Mouse (Mus musculus): Measurements from ENCODE around the gene Olfr285. TPM values are rescaled to one million over a fixed set of nuclear protein-coding genes. Genes with fewer than 3 reads are reported as not detected.

Olfr285 gene
- polyA plus RNA-seq (2014; fragmentation: Nextera tagmentation; extraction: Ambion mirVana), result not detected in 2 replicates

GRCm38 (mm10) chr15:98317177-98317724, at the start of gene Olfr285:
Olfr285 (minus strand) TSS chr15:98317353.
- no peaks in the 10 kb centered on the region for H3K27me3 ChIP-seq (replicated peaks; ENCODE audit: control insufficient read depth, insufficient read depth, low read length)
- H3K9me3 ChIP-seq (ENCODE audit: control insufficient read depth, low read length), result no peaks in the 10 kb centered on the region
- no peak within 1 kb of the TSS for H3K27ac ChIP-seq (ENCODE audit: low read depth, low read length)
- no peaks in the 10 kb centered on the region for H3K36me3 ChIP-seq (ENCODE audit: control insufficient read depth, insufficient read depth, low read length)
- H3K4me1 ChIP-seq (replicated peaks; ENCODE audit: control insufficient read depth, insufficient read depth, low read length), result no peaks in the 10 kb centered on the region
- DNase-seq (ENCODE audit: low spot score) (no peak), ATAC-seq (replicated peaks; ENCODE audit: low FRiP score) (no peak)
- no peak within 1 kb of the TSS for H3K9ac ChIP-seq (ENCODE audit: low read depth, low read length)
- WGBS, result 86% methylated on average over 5 of the region's 5 CpGs
- H3K4me2 ChIP-seq, result no peak within 1 kb of the TSS
- H3K4me3 ChIP-seq (ENCODE audit: low read depth, low read length), result no peak within 1 kb of the TSS

GRCm38 (mm10) chr15:98340887-98341286, 23.7 kb upstream of the Olfr285 start, which contains the start of gene Olfr284:
Olfr284 (minus strand) TSS chr15:98340987.
- Histone ChIP-seq H3K4me2 (no peak within 1 kb of the TSS), H3K9ac (ENCODE audit: low read depth, low read length) (no peak within 1 kb of the TSS), H3K27ac (ENCODE audit: low read depth, low read length) (no peak within 1 kb of the TSS), H3K4me1 (replicated peaks; ENCODE audit: control insufficient read depth, insufficient read depth, low read length) (no peaks in the 10 kb centered on the region), H3K27me3 (replicated peaks; ENCODE audit: control insufficient read depth, insufficient read depth, low read length) (no peaks in the 10 kb centered on the region), H3K36me3 (ENCODE audit: control insufficient read depth, insufficient read depth, low read length) (no peaks in the 10 kb centered on the region), H3K4me3 (ENCODE audit: low read depth, low read length) (no peak within 1 kb of the TSS), H3K9me3 (ENCODE audit: control insufficient read depth, low read length) (no peaks in the 10 kb centered on the region)
- WGBS, result 81% methylated on average over 8 of the region's 8 CpGs
- ATAC-seq (replicated peaks; ENCODE audit: low FRiP score), result no peak
- DNase-seq (ENCODE audit: low spot score), result no peak

GRCm38 (mm10) chr15:98315703-98316102, 1.4 kb downstream of the Olfr285 start:
- Histone ChIP-seq H3K4me1 (replicated peaks; ENCODE audit: control insufficient read depth, insufficient read depth, low read length) (no peaks in the 10 kb centered on the region), H3K9ac (ENCODE audit: low read depth, low read length) (no peak overlapping the region), H3K4me3 (ENCODE audit: low read depth, low read length) (no peak overlapping the region), H3K36me3 (ENCODE audit: control insufficient read depth, insufficient read depth, low read length) (no peaks in the 10 kb centered on the region), H3K27me3 (replicated peaks; ENCODE audit: control insufficient read depth, insufficient read depth, low read length) (no peaks in the 10 kb centered on the region), H3K27ac (ENCODE audit: low read depth, low read length) (no peak overlapping the region), H3K4me2 (no peak overlapping the region), H3K9me3 (ENCODE audit: control insufficient read depth, low read length) (no peaks in the 10 kb centered on the region)
- ATAC-seq (replicated peaks; ENCODE audit: low FRiP score) (no peak), DNase-seq (ENCODE audit: low spot score) (no peak)
- WGBS, result 46% methylated on average over 6 of the region's 6 CpGs

GRCm38 (mm10) chr15:98295628-98296551, 21.3 kb downstream of the Olfr285 start, which contains the start of gene Zfp641:
Zfp641 (minus strand) TSS chr15:98296161.
- H3K4me1 ChIP-seq (replicated peaks; ENCODE audit: control insufficient read depth, insufficient read depth, low read length), result 0 out of 2 replicates have a peak, but pooled peaks cover 2% of the 10 kb centered on the region
- no peaks in the 10 kb centered on the region for H3K9me3 ChIP-seq (ENCODE audit: control insufficient read depth, low read length)
- peak within 1 kb of the TSS; percentile 76 for H3K4me2 ChIP-seq
- peaks cover 20% of the 10 kb centered on the region for H3K27me3 ChIP-seq (replicated peaks; ENCODE audit: control insufficient read depth, insufficient read depth, low read length)
- H3K4me3 ChIP-seq (ENCODE audit: low read depth, low read length), result peak within 1 kb of the TSS; percentile 55
- WGBS, result 4% methylated on average over 56 of the region's 60 CpGs
- no peaks in the 10 kb centered on the region for H3K36me3 ChIP-seq (ENCODE audit: control insufficient read depth, insufficient read depth, low read length)
- peak within 1 kb of the TSS; percentile 40; the same call in 1 of the 2 replicates for H3K9ac ChIP-seq (ENCODE audit: low read depth, low read length)
- no peak for ATAC-seq (replicated peaks; ENCODE audit: low FRiP score)
- H3K27ac ChIP-seq (ENCODE audit: low read depth, low read length), result no peak within 1 kb of the TSS
- DNase-seq (ENCODE audit: low spot score), result no peak

GRCm38 (mm10) chr15:98293651-98294050, 23.5 kb downstream of the Olfr285 start:
- Histone ChIP-seq H3K36me3 (ENCODE audit: control insufficient read depth, insufficient read depth, low read length) (no peaks in the 10 kb centered on the region), H3K4me2 (no peak overlapping the region), H3K27ac (ENCODE audit: low read depth, low read length) (no peak overlapping the region), H3K4me3 (ENCODE audit: low read depth, low read length) (no peak overlapping the region), H3K4me1 (replicated peaks; ENCODE audit: control insufficient read depth, insufficient read depth, low read length) (0 out of 2 replicates have a peak, but pooled peaks cover 2% of the 10 kb centered on the region), H3K9me3 (ENCODE audit: control insufficient read depth, low read length) (no peaks in the 10 kb centered on the region), H3K27me3 (replicated peaks; ENCODE audit: control insufficient read depth, insufficient read depth, low read length) (peaks cover 20% of the 10 kb centered on the region), H3K9ac (ENCODE audit: low read depth, low read length) (no peak overlapping the region)
- no peak for DNase-seq (ENCODE audit: low spot score)
- WGBS, result 80% methylated on average over 8 of the region's 8 CpGs
- ATAC-seq (replicated peaks; ENCODE audit: low FRiP score), result no peak

- Histone ChIP-seq H3K27me3 (replicated peaks; ENCODE audit: control insufficient read depth, insufficient read depth, low read length) (no peaks in the 10 kb centered on the region), H3K9ac (ENCODE audit: low read depth, low read length) (no peak overlapping the region), H3K4me2 (no peak overlapping the region), H3K27ac (ENCODE audit: low read depth, low read length) (no peak overlapping the region), H3K36me3 (ENCODE audit: control insufficient read depth, insufficient read depth, low read length) (no peaks in the 10 kb centered on the region), H3K4me3 (ENCODE audit: low read depth, low read length) (no peak overlapping the region), H3K4me1 (replicated peaks; ENCODE audit: control insufficient read depth, insufficient read depth, low read length) (no peaks in the 10 kb centered on the region), H3K9me3 (ENCODE audit: control insufficient read depth, low read length) (no peaks in the 10 kb centered on the region)
- ATAC-seq (replicated peaks; ENCODE audit: low FRiP score), result no peak
- no peak for DNase-seq (ENCODE audit: low spot score)
- 67% methylated on average over 12 of the region's 12 CpGs for WGBS
Measured at GRCm38 (mm10) chr15:98288566-98288965, 28.6 kb downstream of the Olfr285 start.

- Histone ChIP-seq H3K4me2 (no peak overlapping the region), H3K4me3 (ENCODE audit: low read depth, low read length) (no peak overlapping the region), H3K36me3 (ENCODE audit: control insufficient read depth, insufficient read depth, low read length) (no peaks in the 10 kb centered on the region), H3K9ac (ENCODE audit: low read depth, low read length) (no peak overlapping the region), H3K9me3 (ENCODE audit: control insufficient read depth, low read length) (no peaks in the 10 kb centered on the region), H3K4me1 (replicated peaks; ENCODE audit: control insufficient read depth, insufficient read depth, low read length) (no peaks in the 10 kb centered on the region), H3K27me3 (replicated peaks; ENCODE audit: control insufficient read depth, insufficient read depth, low read length) (no peaks in the 10 kb centered on the region), H3K27ac (ENCODE audit: low read depth, low read length) (no peak overlapping the region)
- DNase-seq (ENCODE audit: low spot score), result no peak
- WGBS, result 73% methylated on average over 7 of the region's 7 CpGs
- no peak for ATAC-seq (replicated peaks; ENCODE audit: low FRiP score)
Measured at GRCm38 (mm10) chr15:98286418-98286817, 30.7 kb downstream of the Olfr285 start.
